Mouse (Mus musculus): ENCODE measurements at regions not wholly inside any gene's neighbourhood (a gene's known extent, or its start where the extent isn't known, plus 50 kb on each side); places are given as distances from the start of the nearest gene placed in this dataset.
A peak's percentile ranks its signal among the peaks of the same experiment; 100 is the strongest.
"Not testable (repeated sequence)": the region's sequence is repeated elsewhere in the genome, so short reads cannot be mapped to it uniquely, and the experiment has no call there.

DNA sequence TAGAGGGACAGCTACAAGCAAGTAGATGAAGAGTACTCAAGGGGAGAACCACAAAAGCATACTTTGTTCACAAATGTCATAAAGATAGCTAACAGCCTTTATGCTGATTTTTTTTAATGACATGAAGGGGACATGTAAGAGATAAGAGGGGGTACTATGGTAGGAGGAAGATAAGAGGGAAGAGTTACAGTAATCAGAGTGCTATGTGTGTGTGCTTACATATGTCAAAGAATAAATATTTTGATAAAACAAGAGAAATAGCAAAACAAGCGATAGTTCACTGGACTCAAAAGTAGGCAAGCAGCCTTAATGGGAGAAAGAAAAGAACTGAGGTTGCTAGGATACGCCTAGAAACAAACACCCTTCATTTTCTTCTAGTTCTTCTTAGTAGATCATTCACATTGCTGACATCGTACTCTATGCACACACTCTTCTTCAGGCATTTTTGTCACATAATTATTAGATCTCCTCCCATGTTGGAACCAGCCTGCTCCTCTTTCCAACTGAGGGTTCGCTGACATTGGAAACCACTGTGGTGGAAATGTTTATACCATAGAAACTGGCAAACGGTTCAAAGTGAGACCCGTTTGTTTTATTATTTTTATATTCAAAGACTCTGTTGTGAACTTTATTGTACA is 144.1 kb upstream of the Tenm4 start:
- ATAC-seq (ENCODE audit: insufficient number of reproducible peaks, low FRiP score, low TSS enrichment, low read depth): no peak
- Histone ChIP-seq H3K9me3 (replicated peaks) (no peaks in the 10 kb centered on the region), H3K9ac (no peak overlapping the region), H3K4me3 (replicated peaks) (no peak overlapping the region), H3K27me3 (no peaks in the 10 kb centered on the region), H3K27ac (replicated peaks) (no peak overlapping the region), H3K4me2 (replicated peaks) (no peak overlapping the region), H3K4me1 (no peaks in the 10 kb centered on the region), H3K36me3 (no peaks in the 10 kb centered on the region)
- WGBS: 85% methylated on average over 6 of the region's 6 CpGs

DNA sequence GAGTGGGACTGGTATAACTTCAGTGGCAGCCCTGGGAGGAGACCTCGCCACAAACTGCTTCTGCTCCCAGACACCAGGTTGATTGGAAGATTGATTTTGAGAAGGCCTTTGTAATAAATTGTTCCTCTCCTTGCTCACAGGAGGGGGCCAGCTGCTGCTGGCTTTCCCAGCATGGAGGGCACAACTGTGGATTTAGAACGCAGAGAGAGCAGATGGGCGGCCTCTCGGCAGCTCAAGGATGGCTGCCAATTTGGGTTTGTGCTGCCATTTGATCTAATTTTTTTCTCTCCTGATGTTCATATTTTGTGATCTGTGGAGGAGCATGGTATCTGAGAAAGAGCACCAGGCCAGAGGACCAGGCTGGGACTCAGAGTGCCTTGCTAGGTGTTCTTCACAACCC is 137.4 kb upstream of the Tenm4 start:
- no peak for ATAC-seq (ENCODE audit: insufficient number of reproducible peaks, low FRiP score, low TSS enrichment, low read depth)
- WGBS: 77% methylated on average over 4 of the region's 4 CpGs

DNA sequence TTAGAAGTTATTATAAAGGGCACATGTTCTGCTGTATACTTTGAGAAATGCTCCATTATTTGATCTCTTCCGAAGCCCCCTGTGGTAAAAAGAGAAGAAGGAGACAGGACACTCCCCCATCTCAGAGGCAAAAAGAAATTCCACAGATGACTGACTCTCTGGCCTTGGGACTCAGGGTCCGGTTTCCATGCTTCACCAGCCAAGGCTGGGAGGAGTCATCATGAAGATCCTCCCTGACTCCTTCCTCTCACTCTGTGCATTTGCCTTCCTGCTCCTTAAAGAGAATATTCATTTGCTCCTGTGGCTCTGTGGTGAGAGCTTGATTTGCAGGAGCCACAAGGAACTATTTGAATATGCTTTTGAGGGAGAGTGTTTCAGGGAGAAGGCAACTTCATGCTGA is 135.6 kb upstream of the Tenm4 start:
- Histone ChIP-seq H3K4me3 (replicated peaks) (no peak overlapping the region), H3K4me2 (replicated peaks) (no peak overlapping the region), H3K27ac (replicated peaks) (no peak overlapping the region), H3K36me3 (no peaks in the 10 kb centered on the region), H3K27me3 (no peaks in the 10 kb centered on the region), H3K9me3 (replicated peaks) (no peaks in the 10 kb centered on the region), H3K9ac (no peak overlapping the region), H3K4me1 (no peaks in the 10 kb centered on the region)
- no peak for ATAC-seq (ENCODE audit: insufficient number of reproducible peaks, low FRiP score, low TSS enrichment, low read depth)
- 49% methylated on average over 2 of the region's 2 CpGs for WGBS

More for the DNA sequence above, 137.4 kb upstream of the Tenm4 start:
- H3K9ac ChIP-seq: no peak overlapping the region
- H3K4me3 ChIP-seq (replicated peaks): no peak overlapping the region
- no peak overlapping the region for H3K4me2 ChIP-seq (replicated peaks)
- no peaks in the 10 kb centered on the region for H3K27me3 ChIP-seq
- H3K9me3 ChIP-seq (replicated peaks): no peaks in the 10 kb centered on the region
- no peaks in the 10 kb centered on the region for H3K4me1 ChIP-seq
- H3K27ac ChIP-seq (replicated peaks): no peak overlapping the region
- no peaks in the 10 kb centered on the region for H3K36me3 ChIP-seq

DNA sequence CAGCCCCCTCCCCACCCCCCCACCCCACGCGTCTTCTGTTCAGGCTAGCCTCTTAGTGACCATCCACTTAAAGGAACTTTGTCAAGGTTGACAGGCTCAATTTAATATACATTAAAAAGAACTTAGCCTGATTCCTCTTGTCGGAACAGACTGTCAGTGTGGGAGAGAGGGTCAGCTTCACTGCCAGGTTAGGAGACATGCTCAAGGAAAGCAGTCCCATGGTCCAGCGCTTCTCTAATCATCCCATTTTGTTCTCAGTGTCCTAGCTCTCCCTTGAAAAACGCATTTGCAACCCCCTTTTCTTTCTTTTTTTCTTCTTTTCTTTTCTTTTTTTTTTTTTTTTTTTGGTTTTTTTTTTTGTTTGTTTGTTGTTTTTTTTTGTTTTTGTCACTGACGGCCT is 131.4 kb upstream of the Tenm4 start:
- ATAC-seq (ENCODE audit: insufficient number of reproducible peaks, low FRiP score, low TSS enrichment, low read depth): no peak
- no peaks in the 10 kb centered on the region for H3K27me3 ChIP-seq
- no peaks in the 10 kb centered on the region for H3K9me3 ChIP-seq (replicated peaks)
- H3K27ac ChIP-seq (replicated peaks): no peak overlapping the region
- H3K9ac ChIP-seq: no peak overlapping the region
- H3K4me1 ChIP-seq: no peaks in the 10 kb centered on the region
- no peak overlapping the region for H3K4me2 ChIP-seq (replicated peaks)
- H3K36me3 ChIP-seq: no peaks in the 10 kb centered on the region
- WGBS: 77% methylated on average over 6 of the region's 6 CpGs
- H3K4me3 ChIP-seq (replicated peaks): no peak overlapping the region

DNA sequence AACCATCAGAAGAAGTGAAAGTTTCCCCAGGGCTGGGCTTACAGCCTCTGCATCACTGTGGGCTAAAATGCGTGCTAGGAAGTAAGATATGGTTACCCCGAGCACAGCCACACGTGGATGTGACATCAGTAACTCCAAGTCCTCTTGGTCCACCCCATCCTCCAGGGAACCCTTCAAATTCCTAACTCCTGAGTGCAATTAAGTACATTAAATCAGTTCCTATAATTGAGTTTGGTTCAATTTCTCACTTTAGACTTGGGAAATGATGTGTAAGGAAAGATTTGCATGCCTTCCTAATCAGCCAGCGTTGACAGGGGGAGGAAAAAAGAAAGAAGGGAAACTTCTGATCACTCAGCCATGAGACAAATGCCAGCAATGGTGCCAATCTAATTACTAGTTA is 129.2 kb upstream of the Tenm4 start:
- no peak overlapping the region for H3K27ac ChIP-seq (replicated peaks)
- 58% methylated on average over 4 of the region's 4 CpGs for WGBS
- ATAC-seq (ENCODE audit: insufficient number of reproducible peaks, low FRiP score, low TSS enrichment, low read depth): no peak

DNA sequence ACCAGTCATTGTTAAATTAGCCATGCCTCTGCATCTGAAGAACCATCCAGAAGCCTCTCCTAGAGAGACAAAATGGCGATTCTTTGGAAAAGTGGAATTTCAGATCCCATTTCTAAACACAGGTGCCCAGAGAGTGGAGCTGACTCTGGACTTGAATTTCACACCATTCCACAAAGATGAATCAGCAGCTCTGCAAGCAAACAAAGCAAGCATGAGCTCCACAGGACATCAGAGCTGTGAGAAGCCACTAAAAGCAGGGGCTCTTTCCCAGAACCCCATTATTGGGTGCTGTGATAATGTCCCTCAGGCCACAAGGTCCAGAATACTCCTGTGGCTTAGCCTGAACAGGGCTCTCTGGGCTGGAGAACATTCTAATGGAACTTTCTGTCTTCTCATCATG is 119.4 kb upstream of the Tenm4 start:
- Histone ChIP-seq H3K4me2 (replicated peaks) (no peak overlapping the region), H3K4me3 (replicated peaks) (no peak overlapping the region), H3K27me3 (no peaks in the 10 kb centered on the region), H3K4me1 (no peaks in the 10 kb centered on the region), H3K36me3 (no peaks in the 10 kb centered on the region), H3K9me3 (replicated peaks) (peaks cover 5% of the 10 kb centered on the region; the same call in 1 of the 2 replicates), H3K9ac (no peak overlapping the region), H3K27ac (replicated peaks) (no peak overlapping the region)
- no peak for ATAC-seq (ENCODE audit: insufficient number of reproducible peaks, low FRiP score, low TSS enrichment, low read depth)
- WGBS: 78% methylated on average over 1 of the region's 1 CpGs

More for the DNA sequence above, 129.2 kb upstream of the Tenm4 start:
- Histone ChIP-seq H3K36me3 (no peaks in the 10 kb centered on the region), H3K4me1 (no peaks in the 10 kb centered on the region), H3K4me3 (replicated peaks) (no peak overlapping the region), H3K4me2 (replicated peaks) (no peak overlapping the region), H3K27me3 (no peaks in the 10 kb centered on the region), H3K9me3 (replicated peaks) (no peaks in the 10 kb centered on the region), H3K9ac (no peak overlapping the region)

DNA sequence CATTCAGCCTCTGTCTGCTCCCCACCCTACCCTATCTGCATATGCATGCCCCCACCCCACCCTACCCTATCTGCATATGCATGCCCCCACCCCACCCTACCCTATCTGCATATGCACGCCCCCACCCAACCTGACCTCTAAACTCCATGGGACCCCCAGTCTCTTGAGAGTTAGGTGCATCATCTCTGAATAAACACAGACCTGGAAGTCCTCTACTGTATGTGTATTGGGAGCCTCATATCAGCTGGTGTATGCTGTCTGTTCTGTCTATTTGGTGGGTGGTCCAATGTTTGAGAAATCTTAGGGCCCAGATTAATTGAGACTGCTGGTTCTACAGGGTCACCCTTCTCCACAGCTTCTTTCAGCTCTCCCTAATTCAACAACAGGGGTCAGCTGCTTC is 109.4 kb upstream of the Tenm4 start:
- H3K9me3 ChIP-seq (replicated peaks); H3K4me1 ChIP-seq; H3K27ac ChIP-seq (replicated peaks); H3K36me3 ChIP-seq; ATAC-seq (ENCODE audit: insufficient number of reproducible peaks, low FRiP score, low TSS enrichment, low read depth); H3K4me2 ChIP-seq (replicated peaks); H3K9ac ChIP-seq; H3K27me3 ChIP-seq; H3K4me3 ChIP-seq (replicated peaks): not testable (repeated sequence)
- 74% methylated on average over 1 of the region's 1 CpGs for WGBS

DNA sequence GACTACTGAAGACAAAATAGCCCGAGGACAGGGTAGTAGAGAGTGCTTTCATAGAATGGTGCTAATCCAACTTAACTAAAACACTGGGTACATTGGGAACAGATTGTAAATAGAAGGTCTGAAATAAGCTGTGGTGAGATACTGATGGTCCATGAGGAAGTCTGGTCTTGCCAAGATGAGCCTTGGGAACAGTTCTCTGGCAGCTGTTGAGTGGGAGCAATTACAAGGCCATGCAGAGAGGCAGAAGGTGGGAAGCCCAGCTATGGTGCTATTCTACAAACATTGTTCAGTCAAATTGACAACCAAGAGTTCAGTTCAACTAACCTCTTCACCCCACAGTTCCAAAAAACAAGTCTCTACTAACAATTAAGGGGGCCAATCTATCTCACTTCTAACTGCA is 92.5 kb upstream of the Tenm4 start:
- ATAC-seq (ENCODE audit: insufficient number of reproducible peaks, low FRiP score, low TSS enrichment, low read depth): no peak
- H3K4me1 ChIP-seq: peaks cover 5% of the 10 kb centered on the region; the same call in 1 of the 2 replicates
- H3K4me2 ChIP-seq (replicated peaks): no peak overlapping the region
- H3K9ac ChIP-seq: no peak overlapping the region
- no peak overlapping the region for H3K27ac ChIP-seq (replicated peaks)
- H3K9me3 ChIP-seq (replicated peaks): no peaks in the 10 kb centered on the region
- H3K4me3 ChIP-seq (replicated peaks): no peak overlapping the region
- no peaks in the 10 kb centered on the region for H3K36me3 ChIP-seq
- WGBS: 71% methylated on average over 1 of the region's 1 CpGs
- no peaks in the 10 kb centered on the region for H3K27me3 ChIP-seq

DNA sequence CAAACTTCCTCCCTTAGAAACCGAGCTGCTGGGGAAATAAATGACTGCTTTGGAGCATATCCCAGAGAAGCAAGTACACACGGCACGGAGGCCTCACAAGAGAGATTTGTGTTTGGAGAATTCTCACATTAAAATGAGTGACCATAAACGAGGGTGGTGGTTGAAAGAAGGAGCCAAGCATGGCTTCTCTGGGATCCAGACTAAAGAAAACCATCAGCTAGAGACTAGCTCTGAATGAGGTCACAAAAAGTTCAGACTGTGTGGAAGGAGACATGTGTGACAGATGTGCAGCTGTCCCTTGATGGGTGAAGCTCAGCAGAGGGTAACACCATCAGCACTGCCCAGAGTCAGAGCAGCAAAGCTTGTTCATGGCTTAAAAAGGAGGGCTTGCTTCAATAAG is 89.4 kb upstream of the Tenm4 start:
- ATAC-seq (ENCODE audit: insufficient number of reproducible peaks, low FRiP score, low TSS enrichment, low read depth): peak; percentile 19; the same call in 1 of the 2 replicates
- Histone ChIP-seq H3K27me3 (no peaks in the 10 kb centered on the region), H3K4me1 (peaks cover 5% of the 10 kb centered on the region; the same call in 1 of the 2 replicates), H3K9me3 (replicated peaks) (no peaks in the 10 kb centered on the region), H3K9ac (no peak overlapping the region), H3K36me3 (no peaks in the 10 kb centered on the region), H3K27ac (replicated peaks) (0 out of 2 replicates have a peak overlapping the region, but pooled peaks have one; percentile 31), H3K4me2 (replicated peaks) (no peak overlapping the region), H3K4me3 (replicated peaks) (no peak overlapping the region)
- WGBS: 34% methylated on average over 4 of the region's 4 CpGs

DNA sequence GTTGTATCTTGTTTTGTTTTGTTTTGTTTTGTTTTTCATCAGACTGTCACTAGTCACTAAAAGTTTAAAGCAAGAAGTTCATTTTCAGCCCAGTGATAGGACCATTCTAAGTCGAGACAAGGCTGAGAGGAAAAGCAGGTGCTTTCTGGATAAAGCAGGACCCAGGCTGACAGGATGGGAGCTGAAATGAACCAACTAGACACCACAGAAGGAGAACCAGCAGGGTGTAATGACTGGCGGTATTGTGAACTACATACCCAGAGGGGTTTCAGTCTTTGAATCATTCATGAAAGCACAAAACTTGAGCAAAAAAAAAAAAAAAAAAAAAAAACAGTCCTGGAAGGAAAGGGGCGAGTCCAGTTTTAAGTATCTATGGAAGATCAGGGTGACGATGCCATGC is 75.9 kb upstream of the Tenm4 start:
- Histone ChIP-seq H3K4me3 (replicated peaks) (no peak overlapping the region), H3K27me3 (no peaks in the 10 kb centered on the region), H3K4me2 (replicated peaks) (no peak overlapping the region), H3K9ac (no peak overlapping the region), H3K4me1 (no peaks in the 10 kb centered on the region), H3K36me3 (no peaks in the 10 kb centered on the region), H3K27ac (replicated peaks) (no peak overlapping the region), H3K9me3 (replicated peaks) (no peaks in the 10 kb centered on the region)
- ATAC-seq (ENCODE audit: insufficient number of reproducible peaks, low FRiP score, low TSS enrichment, low read depth): no peak
- 68% methylated on average over 4 of the region's 4 CpGs for WGBS

DNA sequence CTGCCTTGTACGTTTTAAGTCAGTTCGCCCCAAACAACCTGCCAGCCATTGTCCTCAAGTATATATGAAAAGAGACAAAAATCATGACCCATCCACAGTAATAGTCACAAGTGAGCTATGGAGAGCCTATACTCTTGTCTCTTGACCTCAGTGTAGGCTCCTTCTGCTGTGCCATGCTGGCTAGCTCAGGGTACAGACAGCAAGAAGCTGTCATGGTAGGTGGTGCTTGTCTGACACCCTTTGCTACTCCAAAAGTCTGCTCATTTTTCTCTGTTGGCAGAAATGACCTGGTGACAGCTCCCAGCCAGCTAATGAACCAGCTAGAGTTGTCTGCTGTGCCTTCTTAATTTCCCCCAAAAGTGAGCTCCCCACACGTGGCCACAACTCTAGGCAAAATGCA is 75.3 kb upstream of the Tenm4 start:
- Histone ChIP-seq H3K9me3 (replicated peaks) (no peaks in the 10 kb centered on the region), H3K9ac (no peak overlapping the region), H3K4me1 (no peaks in the 10 kb centered on the region), H3K4me3 (replicated peaks) (no peak overlapping the region), H3K36me3 (no peaks in the 10 kb centered on the region), H3K27me3 (no peaks in the 10 kb centered on the region), H3K27ac (replicated peaks) (no peak overlapping the region), H3K4me2 (replicated peaks) (no peak overlapping the region)
- WGBS: 72% methylated on average over 3 of the region's 3 CpGs
- ATAC-seq (ENCODE audit: insufficient number of reproducible peaks, low FRiP score, low TSS enrichment, low read depth): no peak

DNA sequence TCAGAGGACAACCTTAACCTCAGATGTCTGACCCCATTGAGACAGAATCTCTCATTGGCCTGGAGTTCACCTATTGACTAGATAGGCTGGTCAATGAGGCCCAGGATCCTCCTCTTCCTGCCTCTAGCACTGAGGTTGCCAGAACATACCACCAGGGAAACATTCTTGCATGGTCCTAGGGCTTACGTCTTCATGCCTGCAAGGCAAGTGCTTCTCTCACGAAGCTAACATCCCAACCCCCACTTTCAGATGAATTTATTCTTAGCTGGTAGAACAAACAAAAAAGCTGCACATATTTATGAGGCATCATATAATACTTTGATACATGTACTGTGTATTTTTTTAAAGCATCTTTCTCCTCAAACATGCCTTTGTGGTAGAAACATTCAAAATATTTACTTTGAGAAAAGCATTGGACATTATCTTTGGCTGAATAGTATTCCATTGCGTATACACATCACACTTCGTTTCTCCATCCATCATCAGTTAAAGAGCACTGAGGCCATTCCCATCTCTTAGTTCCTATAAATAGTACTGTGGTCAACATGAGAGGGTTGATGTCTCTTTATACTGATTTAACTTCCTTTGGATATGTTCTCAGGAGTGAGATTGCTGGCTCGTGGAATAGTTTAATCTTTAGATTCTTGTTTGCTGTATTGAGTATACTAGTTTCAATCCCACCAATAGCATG is 72.2 kb upstream of the Tenm4 start:
- no peak overlapping the region for H3K27ac ChIP-seq (replicated peaks)
- no peak for ATAC-seq (ENCODE audit: insufficient number of reproducible peaks, low FRiP score, low TSS enrichment, low read depth)
- no peaks in the 10 kb centered on the region for H3K4me1 ChIP-seq
- WGBS: 73% methylated on average over 5 of the region's 5 CpGs
- H3K4me3 ChIP-seq (replicated peaks): no peak overlapping the region
- H3K9me3 ChIP-seq (replicated peaks): no peaks in the 10 kb centered on the region
- no peaks in the 10 kb centered on the region for H3K27me3 ChIP-seq
- H3K4me2 ChIP-seq (replicated peaks): no peak overlapping the region
- no peaks in the 10 kb centered on the region for H3K36me3 ChIP-seq
- H3K9ac ChIP-seq: no peak overlapping the region

Data from embryonic facial prominence, embryonic 15.5 days (tissue).